Mouse (Mus musculus) testis, postnatal 10 days (tissue): ENCODE results near the gene Gm13941.

Source experiments
- DNase-seq: peaks from one replicate; pipeline ENCODE4 v3.0.0; 2021; ENCODE audit warnings: low spot score

The Gm13941 gene

DNA sequence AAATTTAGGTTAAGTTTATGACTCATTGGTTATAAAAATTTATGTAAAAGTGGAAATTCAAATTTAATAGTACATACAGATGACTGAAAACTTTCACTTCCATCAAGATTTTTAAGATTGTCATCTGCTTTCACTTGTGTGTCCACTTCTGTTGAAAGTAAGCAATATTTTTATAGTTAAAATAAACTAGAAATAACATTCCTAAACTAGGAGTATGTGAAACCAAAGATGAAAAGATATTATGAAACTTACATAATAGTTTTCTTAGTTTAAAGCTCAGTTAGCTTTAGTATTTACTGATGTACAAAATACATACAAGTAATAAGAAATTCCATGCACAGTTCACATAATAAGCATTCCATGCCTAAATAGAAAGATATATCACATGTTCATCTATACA, at the start of gene Gm13941:
Gene Gm13941 (minus strand): TSS at position 101 of the 400 bp plus-strand sequence.
- DNase-seq: no peak

DNA sequence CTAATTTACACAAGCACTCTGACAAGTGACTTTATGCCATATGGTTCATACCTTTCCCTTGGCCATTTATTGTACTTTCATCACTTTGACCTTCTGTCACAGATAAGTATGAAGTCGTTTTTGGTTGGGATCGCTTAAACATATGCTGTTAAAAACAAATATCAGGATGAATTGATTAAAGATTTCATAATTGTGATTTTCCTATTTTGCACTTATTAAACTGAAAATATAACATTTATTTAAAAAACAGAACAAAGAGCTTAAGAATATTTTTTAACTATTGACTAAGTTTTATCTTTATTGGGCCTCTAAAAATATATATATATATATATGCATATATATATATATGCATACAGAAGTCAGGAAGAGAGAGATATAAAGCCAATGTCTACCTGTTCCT, 47.1 kb upstream of the Gm13941 start, which contains the start of gene Gm15130:
Gene Gm15130 (minus strand): TSS at position 101 of the 400 bp plus-strand sequence.
- no peak for DNase-seq

DNA sequence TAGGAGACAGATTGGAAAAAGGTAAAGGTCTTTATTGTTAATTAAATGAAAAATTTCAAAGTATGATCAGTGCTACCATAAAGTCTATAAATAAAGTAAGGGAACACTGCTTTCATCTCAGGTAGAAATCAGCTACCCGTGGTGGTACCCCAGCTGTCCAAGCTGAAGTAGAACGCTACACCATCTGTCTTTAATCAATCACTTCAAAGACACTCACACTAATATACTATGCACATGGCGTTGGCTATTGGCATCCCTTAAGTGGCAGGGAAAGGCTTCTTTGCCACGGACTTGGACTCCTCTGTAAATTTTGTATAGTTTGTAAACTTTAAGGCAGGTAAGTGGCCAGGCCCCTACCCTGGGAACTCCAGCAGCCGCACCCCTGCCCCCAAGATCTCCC, 30.0 kb upstream of the Gm13941 start:
- DNase-seq: no peak

DNA sequence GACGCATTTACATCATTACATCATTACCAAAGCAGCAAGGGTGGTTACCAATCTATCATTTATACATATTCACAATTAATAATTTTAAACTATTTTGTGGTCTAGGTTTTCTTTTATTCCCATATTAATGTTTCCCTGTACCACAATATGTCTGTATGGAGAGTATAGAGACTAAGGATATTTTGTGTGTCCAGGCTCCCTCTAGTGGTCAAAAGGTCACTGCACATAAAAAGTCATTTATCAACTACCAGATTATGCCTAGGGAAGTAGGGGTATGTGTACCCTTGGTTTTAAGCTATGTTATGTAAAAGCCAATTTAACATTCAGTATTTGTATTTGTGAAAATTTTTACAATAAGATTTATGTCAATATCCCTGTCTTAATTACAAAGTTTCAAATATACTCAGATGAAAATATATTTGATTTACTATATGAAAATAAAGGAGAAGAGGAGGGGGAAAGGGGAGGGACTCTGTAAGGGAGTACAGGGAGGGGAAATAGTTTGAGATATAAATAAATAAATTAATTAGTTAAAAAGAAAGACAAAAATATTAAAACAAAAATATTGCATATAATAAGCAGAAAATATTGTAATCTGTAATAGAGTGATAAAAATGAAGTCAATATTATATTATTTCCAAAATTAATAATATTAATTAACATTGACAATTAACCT, 47.1 kb downstream of the Gm13941 start:
- no peak for DNase-seq
